Mouse (Mus musculus): ENCODE results near the gene Slc35g3.
A peak's percentile ranks its signal among the peaks of the same experiment; 100 is the strongest.

The Slc35g3 gene

GRCm38 (mm10) chr11:69761868-69762267, at the start of gene Slc35g3:
Slc35g3 (minus strand) TSS chr11:69761968.
- no peak for DNase-seq (ENCODE audit: inconsistent ontology term)

DNA sequence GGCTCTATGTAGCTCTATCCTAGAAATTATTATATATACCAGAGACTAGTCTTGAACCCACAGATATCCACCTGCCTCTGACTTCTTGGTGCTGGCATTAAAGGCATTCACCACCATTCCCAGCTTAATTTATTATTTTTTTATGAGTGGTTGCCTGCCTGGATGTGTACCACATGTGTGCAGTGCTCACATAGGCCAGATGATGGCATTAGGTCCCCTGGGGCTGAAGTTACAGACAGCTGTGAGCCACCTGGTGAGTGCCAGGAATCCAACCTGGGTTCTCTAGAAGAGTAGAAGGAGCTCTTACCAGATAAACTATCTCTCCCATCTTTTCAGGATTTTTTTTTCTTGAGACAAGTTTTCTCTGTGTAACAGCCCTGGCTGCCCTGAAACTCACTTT, 48.5 kb upstream of the Slc35g3 start:
- no peak for DNase-seq (ENCODE audit: inconsistent ontology term)

DNA sequence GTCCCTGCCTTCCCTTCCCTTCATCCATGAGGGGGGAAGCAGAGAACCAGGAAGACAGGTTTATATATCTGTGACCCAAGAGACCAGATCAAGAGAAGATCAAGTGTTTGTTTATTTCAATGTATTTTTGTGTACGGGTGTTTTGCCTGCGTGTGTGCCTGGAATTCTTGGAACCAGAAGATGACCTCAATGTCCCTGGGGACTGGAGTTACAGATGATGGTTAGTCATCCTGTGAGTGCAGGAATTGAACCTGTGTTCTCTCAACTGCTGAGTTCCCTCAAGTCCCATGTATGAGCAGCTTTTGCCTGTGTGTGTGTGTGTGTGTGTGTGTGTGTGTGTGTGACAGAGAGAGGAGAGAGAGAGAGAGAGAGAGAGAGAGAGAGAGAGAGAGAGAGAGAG, 45.9 kb upstream of the Slc35g3 start:
- no peak for DNase-seq (ENCODE audit: inconsistent ontology term)

GRCm38 (mm10) chr11:69806378-69806777, 44.6 kb upstream of the Slc35g3 start:
- no peak for DNase-seq (ENCODE audit: inconsistent ontology term)

DNA sequence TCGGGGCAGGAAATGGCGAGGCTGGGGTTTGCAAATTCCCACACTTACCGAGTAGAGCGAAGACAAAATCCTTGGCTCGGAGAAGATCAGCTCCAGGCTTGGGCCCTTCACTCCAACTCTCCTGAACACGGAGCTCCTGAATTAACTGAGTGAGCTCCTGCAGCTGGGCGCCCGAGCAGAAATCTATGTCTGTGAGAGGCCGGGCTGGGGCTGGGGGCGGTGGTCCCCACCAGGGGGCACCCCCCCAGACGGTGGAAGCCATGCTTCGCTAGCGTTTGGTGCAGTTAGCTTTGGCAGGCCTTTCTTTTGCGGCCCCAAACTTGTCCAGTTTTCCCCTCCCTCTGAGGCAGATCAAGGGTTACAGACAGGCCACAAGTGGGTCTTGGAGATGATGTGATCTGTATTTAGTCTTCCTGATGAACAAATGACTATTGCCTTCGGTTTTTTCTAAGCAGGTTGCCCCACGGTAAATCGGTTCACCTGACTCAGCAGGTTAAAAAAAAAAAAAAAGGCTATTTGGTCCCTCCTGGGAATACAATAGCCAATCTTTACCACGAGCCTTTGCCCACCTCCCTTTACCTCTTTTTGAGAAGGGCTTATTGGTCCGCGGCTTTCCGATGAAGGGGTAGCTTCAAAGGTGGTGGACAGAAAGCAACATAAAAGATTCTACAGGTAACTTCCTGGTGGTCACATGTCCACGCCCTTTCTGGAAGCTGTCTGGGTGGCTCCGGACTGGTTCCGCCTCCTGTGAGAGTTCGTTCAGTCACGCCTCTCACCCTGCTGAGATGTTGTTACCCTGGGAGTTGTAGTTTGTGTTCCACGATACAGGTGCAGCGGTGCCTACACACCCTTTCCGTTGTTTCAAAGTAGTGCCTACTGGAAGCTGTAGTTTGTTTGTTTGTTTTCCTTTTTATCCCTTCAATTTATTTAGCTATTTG, 43.5 kb upstream of the Slc35g3 start, which contains the start of gene Tmem102:
TSS of gene Tmem102 (minus strand) at position 653 of the 938 bp plus-strand sequence.
- DNase-seq (ENCODE audit: inconsistent ontology term): no peak

- DNase-seq (ENCODE audit: inconsistent ontology term): no peak
These were observed 42.8 kb upstream of the Slc35g3 start for GRCm38 (mm10) chr11:69804652-69804940.

- peak; percentile 78 for DNase-seq (ENCODE audit: inconsistent ontology term)
These were observed 42.3 kb upstream of the Slc35g3 start for GRCm38 (mm10) chr11:69803786-69804651.

DNA sequence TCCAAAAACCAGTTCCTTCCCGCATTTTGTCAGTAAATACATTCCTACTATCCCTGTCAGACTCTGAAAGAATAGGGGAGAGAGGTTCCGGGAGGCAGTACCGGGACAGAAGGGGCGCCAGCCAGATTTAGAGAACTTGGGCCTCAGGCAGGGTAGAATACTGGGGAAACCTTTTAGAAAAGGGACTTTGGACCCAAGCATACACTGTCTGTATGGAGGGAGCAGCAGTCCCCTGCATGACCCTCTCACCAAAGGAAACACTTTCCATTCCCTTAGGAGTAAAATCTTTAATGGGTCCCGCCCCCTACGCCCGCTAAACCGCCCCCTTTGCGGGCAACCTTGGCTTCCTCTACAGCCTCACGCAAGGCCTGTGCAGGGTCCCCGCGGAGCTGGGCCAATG, 41.6 kb upstream of the Slc35g3 start:
- DNase-seq (ENCODE audit: inconsistent ontology term): peak; percentile 38

DNA sequence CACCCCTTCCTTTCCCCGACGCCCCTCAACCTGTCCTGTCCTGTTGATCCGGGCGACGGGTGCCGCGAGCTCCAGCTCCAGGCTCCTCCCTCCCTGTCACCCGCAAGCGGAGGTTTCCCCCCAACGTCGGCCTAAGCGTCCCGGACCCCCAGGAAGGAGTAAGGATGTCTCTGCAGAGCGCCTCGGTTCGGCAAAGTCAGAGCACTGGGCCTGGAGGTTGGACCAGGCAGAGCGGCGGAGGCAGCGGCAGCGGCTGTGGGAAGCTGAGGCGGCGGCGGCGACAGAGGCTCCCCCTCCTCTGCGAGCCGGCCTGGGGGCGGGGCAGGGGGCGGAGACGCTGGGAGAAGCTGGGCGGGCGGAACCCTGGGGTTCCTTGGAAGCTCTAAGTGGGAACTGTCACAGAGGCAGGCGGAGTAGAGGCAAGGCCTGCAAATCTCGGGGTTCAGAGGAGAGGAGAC, 40.9 kb upstream of the Slc35g3 start:
- DNase-seq (ENCODE audit: inconsistent ontology term): peak; percentile 93

GRCm38 (mm10) chr11:69801379-69801977, 39.7 kb upstream of the Slc35g3 start, which contains the start of gene Fgf11:
Fgf11 (minus strand) TSS chr11:69801857.
- DNase-seq (ENCODE audit: inconsistent ontology term): no peak

- peak; percentile 49 for DNase-seq (ENCODE audit: inconsistent ontology term)
These were observed 38.8 kb upstream of the Slc35g3 start for GRCm38 (mm10) chr11:69800392-69801197.

DNA sequence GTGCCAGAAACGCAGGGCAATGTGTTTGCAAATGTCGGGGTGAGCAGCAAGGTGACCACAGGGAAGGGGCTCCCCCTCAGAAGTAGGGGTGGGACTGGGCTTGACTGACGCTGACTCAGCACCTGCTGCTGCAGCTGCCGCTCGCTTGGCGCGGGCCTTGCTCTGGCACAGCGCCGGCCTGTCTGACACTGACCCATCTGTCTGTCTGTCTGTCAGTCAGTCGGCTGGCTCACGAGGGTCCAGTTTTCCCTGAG, 38.3 kb upstream of the Slc35g3 start:
- DNase-seq (ENCODE audit: inconsistent ontology term): peak; percentile 32

- DNase-seq (ENCODE audit: inconsistent ontology term): no peak
These were observed 37.8 kb upstream of the Slc35g3 start for GRCm38 (mm10) chr11:69799394-69800137.

DNA sequence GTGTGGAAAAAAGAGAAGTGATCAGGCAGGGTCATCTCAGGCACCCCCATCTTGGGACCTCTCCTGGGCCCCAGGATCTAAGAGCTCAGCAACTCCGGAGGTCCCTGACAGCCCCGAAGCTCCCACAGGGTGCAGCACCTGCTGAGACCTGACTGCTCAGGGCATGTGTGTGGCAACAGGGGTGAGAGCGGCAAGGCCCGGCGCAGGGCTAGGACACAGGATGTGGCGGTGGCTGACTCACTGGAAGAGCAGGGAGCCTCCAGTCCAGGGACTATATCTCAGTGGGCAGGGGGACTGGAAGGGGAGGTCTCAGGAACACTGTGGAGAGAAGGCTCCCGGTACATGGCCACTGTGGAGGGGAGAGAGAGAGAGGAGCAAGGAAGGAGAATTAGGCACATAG, 36.2 kb upstream of the Slc35g3 start:
- no peak for DNase-seq (ENCODE audit: inconsistent ontology term)

- DNase-seq (ENCODE audit: inconsistent ontology term): no peak
These were observed 34.2 kb upstream of the Slc35g3 start for GRCm38 (mm10) chr11:69795983-69796435.

DNA sequence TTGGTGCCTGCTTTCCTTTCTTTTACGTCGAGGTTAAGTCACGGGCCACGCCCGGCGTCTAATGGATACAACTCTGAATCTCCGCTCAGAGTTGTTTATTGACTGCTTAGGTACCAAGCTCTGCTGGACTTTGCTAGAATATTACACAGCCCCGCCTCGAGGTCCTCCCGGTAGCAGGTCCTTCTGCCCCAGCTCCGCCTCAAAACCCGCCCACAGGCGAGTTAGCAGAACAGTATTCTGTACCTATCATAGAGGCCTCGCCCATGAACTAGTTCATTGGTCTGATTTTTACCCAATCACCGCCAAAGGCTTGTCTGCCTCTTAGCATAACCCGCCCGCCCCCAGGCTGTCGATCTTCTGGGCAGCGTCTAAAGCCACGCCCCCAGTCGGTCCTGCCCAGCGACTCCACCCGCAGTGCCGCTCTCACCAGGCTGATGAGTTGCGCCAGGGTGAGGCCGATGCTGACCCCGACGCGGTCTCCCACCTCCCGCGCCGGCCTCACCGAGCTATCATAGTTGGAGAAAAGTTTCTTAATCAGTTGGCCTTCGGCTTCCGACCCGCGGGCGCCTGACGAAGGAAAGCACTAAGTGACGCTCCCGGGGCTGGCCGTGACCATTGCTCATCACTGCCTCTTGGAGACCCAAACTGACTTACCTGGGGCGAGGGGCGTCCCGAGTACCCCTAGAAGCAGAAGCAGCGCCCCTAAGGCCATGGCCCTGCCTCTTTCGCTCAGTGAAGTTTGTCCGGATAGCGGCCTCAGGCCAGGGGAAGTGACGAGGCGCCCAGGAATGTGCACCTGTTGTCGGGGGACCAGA, 33.6 kb upstream of the Slc35g3 start, which contains the start of gene Chrnb1:
TSS of gene Chrnb1 (minus strand) at position 776 of the 815 bp plus-strand sequence.
- DNase-seq (ENCODE audit: inconsistent ontology term): peak; percentile 99

GRCm38 (mm10) chr11:69793429-69793828, 31.7 kb upstream of the Slc35g3 start:
- no peak for DNase-seq (ENCODE audit: inconsistent ontology term)

DNA sequence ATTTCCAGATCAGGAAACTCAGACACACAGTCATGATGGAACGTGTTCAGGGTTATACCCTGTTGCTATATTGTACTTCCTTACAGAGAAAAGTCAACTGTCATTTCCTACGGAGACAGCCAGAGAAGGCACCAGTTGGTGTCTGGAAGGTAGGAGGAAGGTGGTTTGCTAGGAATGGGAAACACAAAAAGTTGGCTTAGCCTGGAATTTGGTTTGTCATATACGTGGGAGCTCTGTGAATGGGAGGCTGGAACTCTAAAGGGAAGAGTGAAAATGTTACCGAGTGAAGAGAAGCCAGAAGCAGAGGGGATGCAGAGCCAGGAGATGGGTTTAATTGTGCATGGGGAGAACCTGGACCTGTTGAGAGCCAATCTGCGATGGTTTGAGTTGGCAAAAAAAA, 29.7 kb upstream of the Slc35g3 start:
- no peak for DNase-seq (ENCODE audit: inconsistent ontology term)

GRCm38 (mm10) chr11:69789431-69789830, 27.7 kb upstream of the Slc35g3 start:
- DNase-seq (ENCODE audit: inconsistent ontology term): no peak

DNA sequence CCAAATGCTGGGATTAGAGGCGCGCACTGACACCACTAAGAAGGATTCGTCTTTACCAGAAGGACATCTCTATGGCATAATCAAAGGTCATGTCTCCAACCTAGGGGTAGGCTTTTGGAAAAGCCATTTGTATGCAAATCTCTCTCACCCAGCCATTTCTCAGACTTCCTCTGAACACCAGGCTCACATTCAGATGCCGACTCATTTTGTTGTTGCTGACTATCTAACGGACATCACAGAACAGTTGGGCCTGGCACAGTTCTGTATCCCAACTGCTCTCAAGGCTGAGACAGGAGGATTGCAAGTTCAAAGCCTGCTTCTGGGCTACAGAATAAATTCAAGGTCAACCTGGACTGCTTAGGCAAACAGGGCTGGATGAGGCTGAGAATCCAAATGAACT, 25.5 kb upstream of the Slc35g3 start:
- no peak for DNase-seq (ENCODE audit: inconsistent ontology term)
